ENCODE assay signal across 9 mouse cellular contexts in genomic region chr12:99162188-99162587, GRCm38 (mm10).
DNase-seq lines count a peak whose midpoint lies in the region; ATAC-seq lines count a peak whose summit lies in the region.
"Had no signal": no experiment of that assay in that cellular context is flagged by ENCODE, and none has a peak within 500 bp of the region (broad histone marks: within the 10 kb centered on the region; RNA-seq: fewer than 3 reads in every experiment).

No protein-coding gene starts in this region.

- ATAC-seq in heart, embryonic 14.5 days (ENCODE audit: insufficient number of reproducible peaks, insufficient read depth, low FRiP score, low read depth), result no peak
- peak; percentile 80 for ATAC-seq in midbrain, embryonic 15.5 days (replicated peaks)
- no peak for ATAC-seq in erythroid progenitor cell, adult 5-6 weeks (replicated peaks; ENCODE audit: low FRiP score, poor library complexity, severe bottlenecking)
- ATAC-seq: Patski had no signal

- H3K4me3 ChIP-seq in heart, embryonic 14.5 days (ENCODE audit: control insufficient read depth in 1 of 2, insufficient read depth in 1 of 2, low read depth in 1 of 2, low read length in 2 of 2), result no peak overlapping the region
- H3K4me3 ChIP-seq in heart, embryonic 10.5 days, result no peak overlapping the region
- H3K4me3 ChIP-seq in hindbrain, embryonic 10.5 days, result no peak overlapping the region
- H3K4me3 ChIP-seq in midbrain, embryonic 15.5 days, result no peak overlapping the region

- 57% methylated on average over 10 of the region's 10 CpGs for WGBS in heart, embryonic 14.5 days
- WGBS in heart, embryonic 10.5 days, result 56% methylated on average over 10 of the region's 10 CpGs
- 73% methylated on average over 10 of the region's 10 CpGs for WGBS in hindbrain, embryonic 10.5 days
- 70% methylated on average over 10 of the region's 10 CpGs for WGBS in midbrain, embryonic 15.5 days

- no peak overlapping the region for H3K27ac ChIP-seq in heart, embryonic 14.5 days (replicated peaks in 1 of 2; ENCODE audit: control insufficient read depth in 1 of 2, insufficient read depth in 1 of 2, low read depth in 2 of 2, low read length in 2 of 2)
- H3K27ac ChIP-seq in heart, embryonic 10.5 days, result no peak overlapping the region
- peak overlapping the region; percentile 78 for H3K27ac ChIP-seq in hindbrain, embryonic 10.5 days
- peak overlapping the region; percentile 46 for H3K27ac ChIP-seq in midbrain, embryonic 15.5 days

- H3K9ac ChIP-seq in heart, embryonic 14.5 days (ENCODE audit: low read length), result no peak overlapping the region
- no peak overlapping the region for H3K9ac ChIP-seq in midbrain, embryonic 15.5 days

- no peaks in the 10 kb centered on the region for H3K36me3 ChIP-seq in heart, embryonic 14.5 days (ENCODE audit: control insufficient read depth, insufficient read depth, low read length)
- H3K36me3 ChIP-seq in heart, embryonic 10.5 days, result no peaks in the 10 kb centered on the region
- no peaks in the 10 kb centered on the region for H3K36me3 ChIP-seq in hindbrain, embryonic 10.5 days
- no peaks in the 10 kb centered on the region for H3K36me3 ChIP-seq in midbrain, embryonic 15.5 days (replicated peaks)

- H3K27me3 ChIP-seq in heart, embryonic 14.5 days (ENCODE audit: control insufficient read depth, insufficient read depth, low read length), result no peaks in the 10 kb centered on the region
- H3K27me3 ChIP-seq in heart, embryonic 10.5 days (ENCODE audit: insufficient read depth, poor library complexity, severe bottlenecking), result no peaks in the 10 kb centered on the region
- H3K27me3 ChIP-seq in hindbrain, embryonic 10.5 days (ENCODE audit: insufficient read depth, poor library complexity, severe bottlenecking), result no peaks in the 10 kb centered on the region
- no peaks in the 10 kb centered on the region for H3K27me3 ChIP-seq in midbrain, embryonic 15.5 days (replicated peaks)
- H3K27me3 ChIP-seq: Patski had no signal

- peaks cover 0 to 3% of the 10 kb centered on the region in 2 experiments; a peak in 1 of 4 replicates for H3K4me1 ChIP-seq in heart, embryonic 14.5 days (ENCODE audit: control insufficient read depth in 2 of 2, insufficient read depth in 2 of 2, low read length in 2 of 2)
- 0 out of 2 replicates have a peak, but pooled peaks cover 5% of the 10 kb centered on the region for H3K4me1 ChIP-seq in heart, embryonic 10.5 days
- peaks cover 25% of the 10 kb centered on the region for H3K4me1 ChIP-seq in hindbrain, embryonic 10.5 days (replicated peaks)
- H3K4me1 ChIP-seq in midbrain, embryonic 15.5 days, result peaks cover 9% of the 10 kb centered on the region

- H3K4me2 ChIP-seq in heart, embryonic 14.5 days (ENCODE audit: low read length), result peak overlapping the region; percentile 14
- H3K4me2 ChIP-seq in midbrain, embryonic 15.5 days, result no peak overlapping the region

- H3K9me3 ChIP-seq in heart, embryonic 14.5 days (ENCODE audit: control insufficient read depth, low read length), result peaks cover 5% of the 10 kb centered on the region; the same call in 1 of the 2 replicates
- no peaks in the 10 kb centered on the region for H3K9me3 ChIP-seq in heart, embryonic 10.5 days
- peaks cover 4% of the 10 kb centered on the region; the same call in 1 of the 2 replicates for H3K9me3 ChIP-seq in hindbrain, embryonic 10.5 days
- no peaks in the 10 kb centered on the region for H3K9me3 ChIP-seq in midbrain, embryonic 15.5 days

- DNase-seq in heart, embryonic 10.5 days (ENCODE audit: low spot score), result no peak
- DNase-seq in WW6 (ENCODE audit: low read depth, low spot score), result peak; percentile 28
- no peak for DNase-seq in hindbrain, embryonic 10.5 days (ENCODE audit: low spot score)
- no peak for DNase-seq in gastrocnemius, postnatal 4 days (ENCODE audit: low spot score in 2 of 2)
- DNase-seq in adrenal gland, postnatal 14 days, result no peak

Comparison
In these comparisons a context has a peak if more than half of its experiments do, and no peak if none do; other contexts are left out.
1. H3K27ac ChIP-seq: peak in hindbrain, embryonic 10.5 days (single experiment) and midbrain, embryonic 15.5 days (single experiment); none in heart, embryonic 14.5 days (0 of 2) and heart, embryonic 10.5 days (single experiment).